Mouse (Mus musculus): Measurements from ENCODE around the gene Mrpl41. TPM values are rescaled to one million over a fixed set of nuclear protein-coding genes. Genes with fewer than 3 reads are reported as not detected.
"Not testable (repeated sequence)": the region's sequence is repeated elsewhere in the genome, so short reads cannot be mapped to it uniquely, and the experiment has no call there.

The Mrpl41 gene
- total RNA-seq (2014; fragmentation: Nextera tagmentation) (69.5 and 99.3 TPM in 2 replicates), total RNA-seq (2017) (174 and 218 TPM in 2 replicates)

GRCm38 (mm10) chr2:24974906-24975703 lies at the start of gene Mrpl41:
TSS of gene Mrpl41 (minus strand) at chr2:24975098.
- ATAC-seq (replicated peaks; ENCODE audit: poor library complexity, severe bottlenecking): peak; percentile 75

- no peak for ATAC-seq (replicated peaks; ENCODE audit: poor library complexity, severe bottlenecking)
Observed at GRCm38 (mm10) chr2:25022678-25023077, 47.8 kb upstream of the Mrpl41 start.

- ATAC-seq (replicated peaks; ENCODE audit: poor library complexity, severe bottlenecking): no peak
Observed at GRCm38 (mm10) chr2:25008250-25008649, 33.4 kb upstream of the Mrpl41 start.

GRCm38 (mm10) chr2:25006767-25007166 lies 31.9 kb upstream of the Mrpl41 start:
- no peak for ATAC-seq (replicated peaks; ENCODE audit: poor library complexity, severe bottlenecking)

GRCm38 (mm10) chr2:25003946-25004786 lies 29.3 kb upstream of the Mrpl41 start:
- ATAC-seq (replicated peaks; ENCODE audit: poor library complexity, severe bottlenecking): no peak

GRCm38 (mm10) chr2:25000544-25001235 lies 25.8 kb upstream of the Mrpl41 start:
- 0 out of 2 replicates have a peak, but pooled peaks have one; percentile 27 for ATAC-seq (replicated peaks; ENCODE audit: poor library complexity, severe bottlenecking)

DNA sequence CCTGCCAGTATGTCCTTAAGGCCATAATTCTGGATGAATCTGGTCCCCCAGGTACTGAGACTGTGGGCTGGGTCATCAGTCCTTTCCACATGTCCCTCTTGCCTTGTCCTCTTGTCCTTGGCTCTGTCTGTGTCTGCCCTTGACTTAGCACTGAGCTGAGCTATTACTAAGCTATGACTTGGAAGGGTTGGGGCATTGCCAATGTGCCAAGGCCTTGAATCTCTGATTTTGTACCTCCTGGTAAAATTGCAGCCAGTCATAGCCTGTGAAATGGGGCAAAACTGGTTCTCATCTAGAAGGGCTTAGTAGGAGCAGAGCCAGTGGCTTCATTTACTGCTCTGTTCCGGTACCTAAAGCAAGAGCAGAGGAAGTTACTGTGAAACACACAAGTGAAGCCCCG lies 21.6 kb upstream of the Mrpl41 start:
- no peak for ATAC-seq (replicated peaks; ENCODE audit: poor library complexity, severe bottlenecking)

DNA sequence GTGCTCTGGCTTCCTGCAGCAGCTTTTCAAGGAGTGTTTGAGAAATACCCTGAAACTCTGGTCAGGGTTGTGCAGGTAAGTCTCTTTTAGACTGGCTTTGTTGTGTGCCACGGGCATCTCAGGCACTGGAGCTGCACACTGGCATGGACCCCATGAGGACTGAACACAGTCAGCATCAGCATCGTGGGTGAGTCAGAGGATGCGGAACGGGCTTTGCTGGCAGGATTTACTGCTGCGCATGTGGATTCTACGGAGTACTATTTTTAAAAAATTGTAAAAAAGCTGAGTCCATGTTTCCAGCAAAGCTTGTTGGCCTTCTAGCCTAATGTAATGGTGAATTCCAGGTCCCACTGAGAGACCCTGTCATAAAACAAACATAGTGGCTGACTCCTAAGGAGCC lies 20.4 kb upstream of the Mrpl41 start:
- no peak for ATAC-seq (replicated peaks; ENCODE audit: poor library complexity, severe bottlenecking)

GRCm38 (mm10) chr2:24987762-24988161 lies 12.9 kb upstream of the Mrpl41 start:
- no peak for ATAC-seq (replicated peaks; ENCODE audit: poor library complexity, severe bottlenecking)

DNA sequence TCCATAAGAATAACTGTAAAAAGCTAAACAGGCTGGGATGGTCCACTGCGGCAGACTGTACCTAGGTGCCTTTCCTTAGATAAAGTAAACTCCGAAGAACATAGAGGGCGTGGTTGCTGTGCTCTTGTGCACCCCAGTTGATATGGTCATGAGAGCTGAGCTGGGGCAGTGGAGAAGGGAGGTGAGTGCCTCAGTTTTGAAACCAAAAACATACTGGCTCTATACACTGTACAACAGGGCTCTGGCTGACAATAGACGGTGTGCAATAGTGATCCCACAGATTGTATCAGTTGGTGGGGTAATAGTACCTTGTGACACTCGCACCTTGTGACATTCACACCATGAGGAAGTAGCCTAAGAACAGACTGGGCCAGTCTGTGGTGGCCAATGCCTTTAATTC lies 2.1 kb upstream of the Mrpl41 start:
- ATAC-seq (replicated peaks; ENCODE audit: poor library complexity, severe bottlenecking): peak; percentile 47

DNA sequence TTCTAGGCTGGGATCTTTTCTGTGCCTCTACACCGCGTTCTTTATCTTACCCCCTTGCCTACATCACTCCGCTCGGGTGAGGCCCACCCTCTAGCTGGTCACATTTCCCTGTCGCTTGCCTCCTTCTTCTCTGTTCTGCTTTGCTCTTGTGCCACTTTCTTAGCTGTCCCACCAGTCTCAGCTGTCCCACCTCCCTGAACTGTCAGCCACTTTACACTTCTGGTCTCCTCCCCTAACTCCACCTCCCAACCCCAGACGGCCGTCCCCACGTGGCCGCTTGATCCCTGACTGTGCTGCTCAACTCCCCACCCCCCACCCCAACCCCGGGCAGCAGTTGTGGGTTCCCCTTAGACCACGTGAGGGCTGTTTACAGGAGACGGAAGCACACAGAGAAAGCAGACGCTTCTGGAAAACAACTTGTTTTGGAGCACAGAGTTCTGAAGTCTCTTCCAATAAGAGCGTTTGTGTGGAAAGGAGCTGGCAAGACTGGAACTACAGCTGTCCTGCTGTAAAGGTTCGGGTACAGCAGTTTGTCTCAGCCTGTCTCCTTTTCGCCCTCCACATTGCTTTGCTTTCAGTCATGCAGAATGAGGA lies 903 bp upstream of the Mrpl41 start, which contains the start of gene Pnpla7:
TSS of gene Pnpla7 (plus strand) at position 330 of the 594 bp plus-strand sequence.
- ATAC-seq (replicated peaks; ENCODE audit: poor library complexity, severe bottlenecking): peak; percentile 66

GRCm38 (mm10) chr2:24974452-24974851 lies 446 bp downstream of the Mrpl41 start:
- ATAC-seq (replicated peaks; ENCODE audit: poor library complexity, severe bottlenecking): not testable (repeated sequence)

DNA sequence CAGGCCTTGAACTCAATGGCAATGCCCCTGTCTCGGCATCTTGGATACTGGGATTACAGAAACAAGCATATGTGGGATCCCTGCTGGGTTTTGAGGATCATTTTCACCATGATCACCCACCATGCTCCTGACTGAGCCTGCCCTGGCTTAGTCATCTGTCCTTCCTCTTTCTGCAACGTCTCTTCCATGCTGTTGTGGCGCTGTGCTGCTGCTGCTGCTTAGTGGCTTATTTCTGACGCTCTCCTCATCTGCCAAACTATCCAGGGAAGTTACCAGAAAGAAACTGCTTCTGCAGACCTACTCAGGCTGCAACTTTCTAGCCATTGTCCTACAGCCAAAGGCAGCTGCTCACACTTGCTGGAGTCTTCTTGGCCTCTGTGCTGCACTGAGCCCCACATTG lies 4.5 kb downstream of the Mrpl41 start:
- ATAC-seq (replicated peaks; ENCODE audit: poor library complexity, severe bottlenecking): no peak

- peak; percentile 99 for ATAC-seq (replicated peaks; ENCODE audit: poor library complexity, severe bottlenecking)
Observed at GRCm38 (mm10) chr2:24962304-24963000, 12.4 kb downstream of the Mrpl41 start, which contains the start of gene Dph7. TSS of gene Dph7 (plus strand) at chr2:24962400.

- no peak for ATAC-seq (replicated peaks; ENCODE audit: poor library complexity, severe bottlenecking)
Observed at GRCm38 (mm10) chr2:24960910-24961309, 14.0 kb downstream of the Mrpl41 start.

DNA sequence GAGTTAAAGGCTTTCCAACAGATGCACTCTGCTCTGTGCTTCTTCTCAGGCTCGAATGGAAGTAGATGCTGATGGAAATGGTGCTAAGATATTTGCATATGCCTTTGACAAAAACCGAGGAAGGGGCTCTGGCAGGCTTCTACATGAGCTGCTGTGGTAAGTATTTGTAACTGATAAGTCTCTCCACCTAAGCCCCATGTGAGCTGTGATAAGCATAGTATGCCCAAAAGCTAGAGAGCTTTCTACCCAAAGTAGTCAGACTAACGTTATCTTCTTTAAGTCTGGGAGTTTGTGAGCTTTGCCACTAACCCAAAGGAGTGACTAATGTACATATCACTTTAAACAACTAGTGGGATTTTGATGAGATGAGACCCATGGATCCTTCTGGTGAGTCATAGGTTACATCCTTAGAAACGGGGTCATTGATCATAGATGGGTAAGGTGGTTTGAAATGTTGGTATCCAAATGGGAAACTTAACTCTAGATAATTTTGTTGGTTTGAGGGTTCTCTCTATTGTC lies 22.3 kb downstream of the Mrpl41 start:
- ATAC-seq (replicated peaks; ENCODE audit: poor library complexity, severe bottlenecking): no peak

- ATAC-seq (replicated peaks; ENCODE audit: poor library complexity, severe bottlenecking): peak; percentile 21
Observed at GRCm38 (mm10) chr2:24950189-24950535, 24.7 kb downstream of the Mrpl41 start.

DNA sequence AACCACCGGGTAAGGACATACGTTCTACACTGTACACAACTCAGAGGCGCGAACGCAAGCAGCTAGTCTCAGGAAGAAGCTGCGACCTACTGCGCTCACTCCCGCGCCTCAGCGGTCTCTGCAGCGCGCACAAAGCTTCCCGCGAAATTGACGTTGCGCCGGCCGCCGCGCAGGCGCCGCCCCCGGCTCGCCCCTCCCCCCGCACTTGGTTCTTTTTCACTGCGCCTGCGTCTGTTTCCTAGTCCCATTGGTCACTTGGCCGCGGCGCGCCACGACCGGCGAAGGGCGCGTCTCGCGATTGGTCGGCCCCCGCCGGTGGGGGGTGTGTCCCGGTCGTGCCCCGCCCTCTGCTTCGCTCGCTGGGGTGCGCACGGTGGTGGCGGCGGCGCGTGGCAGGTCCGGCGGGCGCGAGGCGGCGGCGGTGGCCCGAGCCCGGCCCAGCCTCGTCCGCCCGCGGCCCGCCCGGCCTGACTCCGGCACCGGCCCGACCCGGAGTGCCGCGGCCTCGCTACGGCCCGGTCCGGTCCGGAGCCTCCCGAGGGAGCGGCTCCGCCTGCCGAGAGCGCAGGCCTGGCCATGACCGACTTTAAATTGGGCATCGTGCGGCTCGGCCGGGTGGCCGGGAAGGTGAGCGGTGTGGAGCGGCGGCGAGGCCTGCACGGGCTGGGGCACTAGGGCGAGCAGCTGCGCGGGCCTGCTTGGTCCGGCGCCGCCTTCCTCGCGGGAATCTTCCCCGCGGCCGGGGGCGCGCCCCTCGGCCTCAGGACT lies 25.3 kb downstream of the Mrpl41 start, which contains the start of gene Zmynd19:
TSS of gene Zmynd19 (plus strand) at position 372 of the 768 bp plus-strand sequence.
- peak; percentile 98 for ATAC-seq (replicated peaks; ENCODE audit: poor library complexity, severe bottlenecking)
